Mouse (Mus musculus): ENCODE data around the gene Chrna3.

GRCm38 (mm10) chr9:54994381-54994780 lies 32.0 kb downstream of the Chrna3 start:
- no peak for TF ChIP-seq CTCF (IDR thresholded peaks at IDR 0.05; ENCODE audit: borderline replicate concordance, insufficient read depth, low read depth, low read length)
- TF ChIP-seq POLR2A (IDR thresholded peaks at IDR 0.05; ENCODE audit: borderline replicate concordance, insufficient read depth, low read length): no peak

Data from cerebellum, adult 2 months (tissue).